Mouse (Mus musculus): ENCODE results near the gene Asna1. TPM values are rescaled to one million over a fixed set of nuclear protein-coding genes. Genes with fewer than 3 reads are reported as not detected.

The Asna1 gene
- polyA plus RNA-seq (2015; fragmentation: Nextera tagmentation; extraction: Ambion mirVana) = 80.9 and 83.1 TPM in 2 replicates

GRCm38 (mm10) chr8:85025098-85025932, at the start of gene Asna1:
Gene Asna1 (minus strand): TSS chr8:85025281.
- Histone ChIP-seq H3K9me3 (ENCODE audit: low read length) (no peaks in the 10 kb centered on the region), H3K4me1 (ENCODE audit: insufficient read depth, low read depth, low read length) (peaks cover 23% of the 10 kb centered on the region), H3K36me3 (ENCODE audit: insufficient read depth, low read length) (peaks cover 15% of the 10 kb centered on the region), H3K4me2 (replicated peaks; ENCODE audit: low read depth, low read length) (peak within 1 kb of the TSS; percentile 88), H3K4me3 (ENCODE audit: low read depth, low read length) (peak within 1 kb of the TSS; percentile 83), H3K27me3 (replicated peaks; ENCODE audit: insufficient read depth, low read length) (no peaks in the 10 kb centered on the region), H3K27ac (ENCODE audit: low read length) (peak within 1 kb of the TSS; percentile 74), H3K9ac (replicated peaks; ENCODE audit: low read depth) (peak within 1 kb of the TSS; percentile 58)
- ATAC-seq (peak; percentile 92), DNase-seq (ENCODE audit: low spot score) (peak; percentile 99)
- peak; percentile 74 for TF ChIP-seq EP300 (IDR thresholded peaks at IDR 0.05)
- no peak for TF ChIP-seq CTCF (IDR thresholded peaks at IDR 0.05)
- WGBS = 4% methylated on average over 30 of the region's 30 CpGs

DNA sequence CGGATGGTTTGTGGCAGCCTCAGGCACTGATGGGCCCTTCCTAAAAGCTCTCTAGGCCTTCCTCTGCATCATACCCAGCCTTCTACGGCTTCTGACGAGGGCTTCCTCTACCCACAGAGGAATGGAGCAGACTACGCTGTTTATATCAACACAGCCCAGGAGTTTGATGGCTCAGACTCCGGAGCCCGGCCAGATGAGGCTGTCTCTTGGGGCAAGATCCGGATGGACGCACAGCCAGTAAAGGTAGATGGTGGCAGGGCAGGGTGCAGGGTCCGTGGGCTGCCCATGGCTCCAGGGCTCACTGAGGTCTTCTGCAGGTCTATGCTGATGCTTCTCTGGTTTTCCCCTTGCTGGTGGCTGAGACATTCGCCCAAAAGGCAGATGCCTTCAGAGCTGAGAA, 49.5 kb upstream of the Asna1 start:
- Histone ChIP-seq H3K27ac (ENCODE audit: low read length) (no peak overlapping the region), H3K36me3 (ENCODE audit: insufficient read depth, low read length) (no peaks in the 10 kb centered on the region), H3K9ac (replicated peaks; ENCODE audit: low read depth) (no peak overlapping the region), H3K4me2 (replicated peaks; ENCODE audit: low read depth, low read length) (no peak overlapping the region), H3K4me1 (ENCODE audit: insufficient read depth, low read depth, low read length) (no peaks in the 10 kb centered on the region; the same call in 1 of the 2 replicates), H3K27me3 (replicated peaks; ENCODE audit: insufficient read depth, low read length) (no peaks in the 10 kb centered on the region), H3K4me3 (ENCODE audit: low read depth, low read length) (no peak overlapping the region), H3K9me3 (ENCODE audit: low read length) (no peaks in the 10 kb centered on the region)
- TF ChIP-seq EP300 (IDR thresholded peaks at IDR 0.05) (no peak), CTCF (IDR thresholded peaks at IDR 0.05) (no peak)
- no peak for ATAC-seq
- 92% methylated on average over 10 of the region's 10 CpGs for WGBS
- no peak for DNase-seq (ENCODE audit: low spot score)

DNA sequence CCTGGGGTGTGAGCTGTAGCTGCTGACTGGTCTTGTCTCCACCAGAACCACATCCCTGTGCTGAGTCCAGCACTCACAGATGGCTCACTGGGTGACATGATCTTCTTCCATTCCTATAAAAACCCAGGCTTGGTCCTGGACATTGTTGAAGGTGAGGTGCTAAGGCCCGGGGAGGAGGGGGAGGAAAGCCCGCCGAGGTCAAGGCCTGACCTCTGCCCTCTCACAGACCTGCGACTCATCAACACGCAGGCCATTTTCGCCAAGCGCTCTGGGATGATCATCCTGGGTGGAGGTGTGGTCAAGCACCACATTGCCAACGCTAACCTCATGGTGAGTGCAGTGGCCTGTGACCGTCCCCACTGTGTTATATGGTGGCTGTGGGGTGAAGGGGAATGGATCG, 49.1 kb upstream of the Asna1 start:
- Histone ChIP-seq H3K4me1 (ENCODE audit: insufficient read depth, low read depth, low read length) (no peaks in the 10 kb centered on the region; the same call in 1 of the 2 replicates), H3K36me3 (ENCODE audit: insufficient read depth, low read length) (no peaks in the 10 kb centered on the region), H3K27ac (ENCODE audit: low read length) (no peak overlapping the region), H3K4me3 (ENCODE audit: low read depth, low read length) (no peak overlapping the region), H3K4me2 (replicated peaks; ENCODE audit: low read depth, low read length) (no peak overlapping the region), H3K9ac (replicated peaks; ENCODE audit: low read depth) (no peak overlapping the region), H3K27me3 (replicated peaks; ENCODE audit: insufficient read depth, low read length) (no peaks in the 10 kb centered on the region), H3K9me3 (ENCODE audit: low read length) (no peaks in the 10 kb centered on the region)
- no peak for TF ChIP-seq CTCF (IDR thresholded peaks at IDR 0.05)
- no peak for TF ChIP-seq EP300 (IDR thresholded peaks at IDR 0.05)
- no peak for DNase-seq (ENCODE audit: low spot score)
- WGBS = 85% methylated on average over 10 of the region's 10 CpGs
- ATAC-seq = no peak

DNA sequence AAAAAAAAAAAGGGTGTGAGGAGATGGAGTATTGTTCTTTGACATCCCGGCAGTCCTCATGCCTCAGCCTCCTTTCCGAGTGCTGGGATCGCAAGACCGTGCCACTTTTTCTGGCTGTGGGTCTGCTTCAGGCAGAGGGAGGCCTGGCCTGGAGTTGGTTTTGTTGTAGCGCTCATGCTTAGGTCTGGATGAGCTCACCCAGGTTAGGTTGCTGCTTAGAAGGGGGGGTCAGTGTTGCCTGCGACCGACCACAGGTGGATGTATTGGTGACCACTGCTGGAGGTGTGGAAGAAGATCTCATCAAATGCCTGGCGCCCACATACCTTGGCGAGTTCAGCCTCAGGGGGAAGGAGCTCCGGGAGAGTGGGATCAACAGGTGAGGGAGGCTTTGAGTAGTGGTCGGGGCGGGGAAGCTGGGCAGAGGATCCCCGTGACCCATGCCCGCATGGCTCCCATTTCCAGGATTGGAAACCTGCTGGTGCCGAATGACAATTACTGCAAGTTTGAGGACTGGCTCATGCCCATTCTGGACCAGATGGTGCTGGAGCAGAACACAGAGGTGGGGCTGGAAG, 48.0 kb upstream of the Asna1 start:
- Histone ChIP-seq H3K4me1 (ENCODE audit: insufficient read depth, low read depth, low read length) (no peaks in the 10 kb centered on the region; the same call in 1 of the 2 replicates), H3K36me3 (ENCODE audit: insufficient read depth, low read length) (no peaks in the 10 kb centered on the region), H3K27ac (ENCODE audit: low read length) (no peak overlapping the region), H3K4me3 (ENCODE audit: low read depth, low read length) (no peak overlapping the region), H3K9ac (replicated peaks; ENCODE audit: low read depth) (no peak overlapping the region), H3K27me3 (replicated peaks; ENCODE audit: insufficient read depth, low read length) (no peaks in the 10 kb centered on the region), H3K9me3 (ENCODE audit: low read length) (no peaks in the 10 kb centered on the region), H3K4me2 (replicated peaks; ENCODE audit: low read depth, low read length) (no peak overlapping the region)
- ATAC-seq = no peak
- TF ChIP-seq EP300 (IDR thresholded peaks at IDR 0.05) = no peak
- no peak for TF ChIP-seq CTCF (IDR thresholded peaks at IDR 0.05)
- DNase-seq (ENCODE audit: low spot score) = no peak
- 90% methylated on average over 15 of the region's 15 CpGs for WGBS

- Histone ChIP-seq H3K9ac (replicated peaks; ENCODE audit: low read depth) (peak overlapping the region; percentile 85), H3K4me2 (replicated peaks; ENCODE audit: low read depth, low read length) (peak overlapping the region; percentile 69), H3K27ac (ENCODE audit: low read length) (peak overlapping the region; percentile 97; the same call in 1 of the 2 replicates), H3K4me1 (ENCODE audit: insufficient read depth, low read depth, low read length) (no peaks in the 10 kb centered on the region; the same call in 1 of the 2 replicates), H3K9me3 (ENCODE audit: low read length) (no peaks in the 10 kb centered on the region), H3K36me3 (ENCODE audit: insufficient read depth, low read length) (no peaks in the 10 kb centered on the region), H3K4me3 (ENCODE audit: low read depth, low read length) (peak overlapping the region; percentile 97), H3K27me3 (replicated peaks; ENCODE audit: insufficient read depth, low read length) (no peaks in the 10 kb centered on the region)
- TF ChIP-seq EP300 (IDR thresholded peaks at IDR 0.05) = 0 out of 2 replicates have a peak, but pooled peaks have one; percentile 8
- TF ChIP-seq CTCF (IDR thresholded peaks at IDR 0.05) = no peak
- DNase-seq (ENCODE audit: low spot score) = no peak
- ATAC-seq = no peak
- 29% methylated on average over 9 of the region's 9 CpGs for WGBS
These were observed 47.4 kb upstream of the Asna1 start for GRCm38 (mm10) chr8:85072364-85072929.
